Mouse (Mus musculus) stomach, postnatal 0 days (tissue): Measurements from ENCODE around the gene Syt8.

ENCODE experiments used
- CTCF ChIP-seq: IDR thresholded peaks from 2 replicates; pipeline ENCODE4 v1.5.1; 2016; ENCODE audit warnings: antibody characterized with exemption, low read depth, mild to moderate bottlenecking, moderate library complexity
- EP300 ChIP-seq: optimal IDR thresholded peaks from 2 replicates; pipeline ENCODE3; 2016; ENCODE audit warnings: antibody characterized with exemption

DNA sequence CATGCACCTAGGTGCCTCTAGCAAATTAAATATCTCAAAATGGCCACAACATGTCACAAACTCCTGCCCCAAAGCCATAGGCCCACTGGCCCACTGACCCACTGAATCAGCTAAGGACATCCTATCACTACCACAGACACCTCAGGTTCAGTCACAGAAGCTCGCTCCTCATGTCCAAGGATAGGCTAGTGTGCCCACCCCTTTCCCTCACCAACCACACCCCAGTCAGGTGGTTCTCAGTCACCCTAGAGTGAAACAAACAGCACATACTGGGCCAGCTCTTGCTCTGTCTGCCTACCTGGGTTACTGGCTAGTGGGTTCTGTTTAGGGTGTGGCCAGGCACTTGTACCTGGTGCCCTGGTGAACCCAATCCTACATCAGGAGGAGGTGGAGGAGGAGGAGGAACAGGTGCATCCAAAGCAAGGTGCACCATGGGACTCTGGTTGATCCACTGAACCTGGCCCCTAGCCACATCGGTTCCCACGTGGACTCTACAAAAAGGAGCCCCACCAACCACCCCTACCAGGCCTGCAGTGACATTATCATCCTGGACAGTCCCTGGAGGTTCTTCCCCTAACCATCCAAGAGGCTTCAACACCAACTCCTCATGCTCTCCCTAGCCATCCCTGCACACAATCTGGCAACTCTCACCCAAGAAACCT is 48.8 kb upstream of the Syt8 start:
- TF ChIP-seq CTCF (no peak), EP300 (no peak)
